Mouse (Mus musculus) stomach, embryonic 14.5 days (tissue): Measurements from ENCODE around the gene Slc37a4. TPM values are rescaled to one million over a fixed set of nuclear protein-coding genes. Genes with fewer than 3 reads are reported as not detected.

Source experiments
- ATAC-seq: fragments of 200-750 bp; cut with Nextera tagmentation; 2 replicates; pipeline ENCODE4 v1.8.0; 2017; ENCODE audit warnings: low read depth, moderate TSS enrichment; ENCODE audit not compliant: insufficient number of reproducible peaks, insufficient read depth, low FRiP score
- H3K27ac ChIP-seq: fragments of 300-500 bp; sonication (generic); 2 replicates; pipeline ENCODE4 v1.5.1; 2014; ENCODE audit warnings: mild to moderate bottlenecking, low read length, moderate library complexity, mixed read lengths
- H3K27me3 ChIP-seq: fragments of 300-500 bp; sonication (generic); 2 replicates; pipeline ENCODE4 v1.6.1; 2014; ENCODE audit warnings: low read length, control low read depth, mixed read lengths; ENCODE audit not compliant: control insufficient read depth, insufficient read depth
- H3K36me3 ChIP-seq: fragments of 300-500 bp; sonication (generic); 2 replicates; pipeline ENCODE4 v1.6.1; 2014; ENCODE audit warnings: mild to moderate bottlenecking, control low read depth, low read length, moderate library complexity, mixed read lengths; ENCODE audit not compliant: control insufficient read depth, insufficient read depth
- H3K4me1 ChIP-seq: fragments of 300-500 bp; sonication (generic); 2 replicates; pipeline ENCODE4 v1.6.1; 2014; ENCODE audit warnings: low read length, control low read depth, mixed read lengths; ENCODE audit not compliant: control insufficient read depth, insufficient read depth
- H3K4me2 ChIP-seq: fragments of 300-500 bp; sonication (generic); replicated peaks from 2 replicates; pipeline ENCODE4 v1.6.1; 2014; ENCODE audit warnings: low read depth, low read length, control low read depth
- H3K4me3 ChIP-seq: fragments of 300-500 bp; sonication (generic); 2 replicates; pipeline ENCODE4 v1.5.1; 2014; ENCODE audit warnings: low read depth, low read length, control low read depth
- H3K9ac ChIP-seq: fragments of 300-500 bp; sonication (generic); replicated peaks from 2 replicates; pipeline ENCODE4 v1.6.1; 2014; ENCODE audit warnings: low read depth, mild to moderate bottlenecking, control low read depth, low read length, moderate library complexity, mixed read lengths
- H3K9me3 ChIP-seq: fragments of 300-500 bp; sonication (generic); 2 replicates; pipeline ENCODE4 v1.6.1; 2016; ENCODE audit warnings: low read depth, low read length, control low read depth; ENCODE audit not compliant: control insufficient read depth
- WGBS: fragments of 180-500 bp; shearing (Covaris S2); extraction: QIAGEN DNeasy Blood & Tissue Kit; methylation state at CpG from one replicate; pipeline ENCODE4 v1.1.7; 2014; 5-methylcytosine and 5-hydroxymethylcytosine counted together
- polyA plus RNA-seq: library from polyadenylated mRNA; unstranded; fragments of >200 nt; fragmentation: Nextera tagmentation; extraction: Ambion mirVana; gene quantifications from 2 replicates; pipeline ENCODE4 v1.2.1, GENCODE M21; 2014

Gene Slc37a4
- polyA plus RNA-seq: 22.3 and 23.7 TPM in 2 replicates

DNA sequence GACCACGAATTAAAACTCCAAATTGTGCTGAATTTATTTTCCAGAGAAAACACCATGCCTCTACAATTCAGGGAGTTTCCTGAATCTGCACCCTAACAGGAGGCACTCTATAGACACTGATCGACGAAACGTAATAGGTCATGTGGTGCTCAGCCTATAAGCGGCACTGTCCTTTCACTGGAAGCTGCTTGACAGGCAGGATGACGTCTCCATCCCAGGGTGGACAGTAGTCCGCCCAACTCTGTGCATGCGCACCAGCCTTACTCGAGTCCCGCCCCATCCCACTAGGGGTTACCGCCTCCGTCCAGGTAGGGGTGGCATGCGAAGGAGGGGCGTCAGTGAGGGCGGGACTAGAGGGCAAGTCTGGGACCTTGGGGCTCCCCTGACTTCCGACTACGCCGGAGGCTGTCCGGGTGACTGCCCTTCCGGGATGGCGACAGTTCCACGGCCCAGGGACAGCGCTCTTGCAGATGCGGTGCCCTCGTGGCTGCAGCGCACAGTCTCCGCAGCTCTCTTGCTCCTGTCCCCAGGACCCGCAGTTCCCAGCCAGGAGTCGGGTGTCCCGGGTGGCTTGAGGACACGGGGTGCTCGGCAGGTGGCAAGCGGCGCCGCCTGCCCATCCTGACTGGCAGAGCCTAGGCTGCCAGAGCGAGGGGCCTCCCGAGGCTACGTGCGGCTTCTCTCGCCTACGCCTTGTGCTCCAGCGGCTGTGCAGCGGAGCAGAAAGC lies at the start of gene Slc37a4:
Gene Slc37a4, plus strand, starts transcription at position 169 of the 728 bp plus-strand sequence.
- ATAC-seq: peak; percentile 99

DNA sequence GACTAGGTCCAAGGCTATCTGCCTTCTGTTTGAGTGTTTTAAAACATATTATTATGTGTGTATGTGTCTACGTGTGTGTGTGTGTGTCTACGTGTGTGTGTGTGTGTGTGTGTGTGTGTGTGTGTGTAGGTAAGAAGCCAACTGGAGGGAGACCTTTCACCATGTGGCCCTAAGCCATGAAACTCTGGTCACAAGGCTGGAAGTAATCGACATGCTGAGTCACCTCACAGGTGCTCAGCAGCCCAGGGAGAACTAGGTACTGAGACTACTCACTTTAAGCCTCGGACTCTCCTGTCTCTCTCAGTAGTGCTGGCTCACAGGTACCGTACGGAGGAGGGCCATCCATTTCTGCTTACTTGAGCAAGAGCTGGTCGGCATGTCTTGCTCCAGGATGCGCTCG lies 49.5 kb upstream of the Slc37a4 start:
- Histone ChIP-seq H3K4me3 (no peak overlapping the region), H3K4me1 (peaks cover 6% of the 10 kb centered on the region; the same call in 1 of the 2 replicates), H3K4me2 (no peak overlapping the region), H3K36me3 (peaks cover 31% of the 10 kb centered on the region), H3K27ac (no peak overlapping the region), H3K27me3 (no peaks in the 10 kb centered on the region), H3K9me3 (no peaks in the 10 kb centered on the region), H3K9ac (no peak overlapping the region)
- WGBS: 90% methylated on average over 9 of the region's 9 CpGs
- ATAC-seq: no peak

More for the DNA sequence above, at the start of gene Slc37a4:
- no peaks in the 10 kb centered on the region for H3K27me3 ChIP-seq
- peaks cover 8% of the 10 kb centered on the region for H3K36me3 ChIP-seq
- H3K27ac ChIP-seq: peak within 1 kb of the TSS; percentile 74; the same call in 1 of the 2 replicates
- under 1% methylated on average over 43 of the region's 43 CpGs for WGBS
- no peaks in the 10 kb centered on the region for H3K9me3 ChIP-seq
- peak within 1 kb of the TSS; percentile 63 for H3K9ac ChIP-seq
- H3K4me2 ChIP-seq: peak within 1 kb of the TSS; percentile 84
- H3K4me3 ChIP-seq: peak within 1 kb of the TSS; percentile 77
- H3K4me1 ChIP-seq: 0 out of 2 replicates have a peak, but pooled peaks cover 8% of the 10 kb centered on the region

DNA sequence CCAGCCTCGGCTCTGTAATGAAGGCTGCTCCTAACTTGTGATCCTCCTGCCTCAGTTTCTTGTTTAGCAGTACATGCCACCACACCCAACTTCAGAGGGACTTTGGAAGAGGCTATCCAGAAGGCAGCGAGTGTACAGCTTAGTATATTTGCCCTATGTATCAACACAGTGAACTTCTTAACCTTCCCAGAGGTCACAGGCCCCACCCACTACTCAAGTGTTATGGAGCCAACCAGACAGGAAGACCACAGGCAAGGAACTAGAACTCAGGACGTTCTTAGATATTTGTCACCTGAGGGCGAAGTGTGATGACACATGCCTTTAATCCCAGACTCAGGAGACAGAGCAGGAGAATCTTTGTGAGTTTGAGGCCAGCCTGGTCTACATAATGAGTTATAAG lies 49.0 kb upstream of the Slc37a4 start:
- peaks cover 36% of the 10 kb centered on the region for H3K36me3 ChIP-seq
- 86% methylated on average over 4 of the region's 4 CpGs for WGBS
- H3K27ac ChIP-seq: no peak overlapping the region
- no peaks in the 10 kb centered on the region for H3K27me3 ChIP-seq
- H3K4me2 ChIP-seq: no peak overlapping the region
- no peak overlapping the region for H3K4me3 ChIP-seq
- no peaks in the 10 kb centered on the region for H3K9me3 ChIP-seq
- no peak for ATAC-seq
- H3K4me1 ChIP-seq: peaks cover 6% of the 10 kb centered on the region; the same call in 1 of the 2 replicates
- H3K9ac ChIP-seq: no peak overlapping the region

DNA sequence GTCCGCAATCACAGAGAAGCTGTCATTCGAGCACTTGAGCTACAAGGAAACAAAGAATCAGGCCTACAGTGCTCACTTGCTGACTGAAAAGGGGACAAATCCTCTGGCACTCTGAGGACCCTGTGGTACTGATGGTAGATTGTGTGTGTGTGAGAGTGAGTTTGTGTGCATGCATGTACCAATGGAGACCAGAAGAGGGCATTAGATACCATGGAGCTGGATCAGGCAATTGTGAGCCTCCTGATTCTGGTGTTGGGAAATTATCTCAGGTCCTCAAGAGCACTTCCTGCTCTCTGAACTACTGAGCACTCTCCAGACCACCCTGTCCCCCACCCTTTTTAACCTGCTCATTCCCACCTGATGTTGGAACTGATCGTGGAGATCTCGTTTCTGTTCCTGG lies 48.1 kb upstream of the Slc37a4 start:
- Histone ChIP-seq H3K4me2 (no peak overlapping the region), H3K4me1 (no peaks in the 10 kb centered on the region), H3K9me3 (no peaks in the 10 kb centered on the region), H3K36me3 (peaks cover 45% of the 10 kb centered on the region), H3K27ac (no peak overlapping the region), H3K27me3 (no peaks in the 10 kb centered on the region), H3K4me3 (no peak overlapping the region), H3K9ac (no peak overlapping the region)
- 98% methylated on average over 4 of the region's 4 CpGs for WGBS
- no peak for ATAC-seq

DNA sequence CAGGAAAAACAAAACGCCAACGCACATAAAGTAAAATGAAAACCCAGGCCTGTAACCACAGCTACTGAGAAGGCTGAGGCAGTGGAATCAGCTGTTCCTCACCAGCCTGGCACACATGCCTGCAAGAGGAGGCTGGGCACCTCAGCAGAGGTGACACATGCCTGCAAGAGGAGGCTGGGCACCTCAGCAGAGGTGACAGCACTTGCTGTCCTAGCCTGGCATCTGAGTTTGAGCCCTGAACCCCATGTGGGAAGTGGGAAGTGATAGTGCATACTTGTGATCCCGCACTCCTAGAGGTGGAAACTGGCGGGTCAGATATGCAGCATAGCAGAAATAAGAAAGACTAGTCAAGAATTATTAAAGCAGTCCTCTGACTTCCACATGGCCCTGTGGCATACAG lies 45.3 kb upstream of the Slc37a4 start:
- no peak overlapping the region for H3K4me2 ChIP-seq
- H3K27me3 ChIP-seq: no peaks in the 10 kb centered on the region
- 97% methylated on average over 4 of the region's 4 CpGs for WGBS
- H3K27ac ChIP-seq: no peak overlapping the region
- no peak for ATAC-seq
- no peaks in the 10 kb centered on the region for H3K9me3 ChIP-seq
- peaks cover 73% of the 10 kb centered on the region for H3K36me3 ChIP-seq
- H3K4me3 ChIP-seq: no peak overlapping the region
- H3K4me1 ChIP-seq: no peaks in the 10 kb centered on the region
- H3K9ac ChIP-seq: no peak overlapping the region

DNA sequence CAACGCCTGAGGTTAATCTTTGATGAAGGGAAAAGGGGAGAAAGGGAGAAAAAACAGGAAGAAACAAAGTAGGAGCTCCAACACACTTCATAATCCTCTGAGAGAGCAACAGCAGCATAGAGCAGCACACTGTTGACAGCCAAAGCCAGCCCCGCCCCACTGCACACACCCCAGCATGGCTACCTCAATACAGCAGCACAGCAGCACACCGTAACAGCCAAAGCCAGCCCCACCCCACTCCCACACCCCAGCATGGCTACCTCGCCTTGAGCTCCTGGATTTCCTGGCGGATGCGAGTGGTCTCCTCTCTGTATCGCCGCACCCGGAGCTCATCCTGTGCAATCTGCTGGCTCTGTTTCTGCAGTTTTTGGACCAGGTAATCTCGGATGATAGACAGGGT lies 44.3 kb upstream of the Slc37a4 start:
- Histone ChIP-seq H3K36me3 (peaks cover 82% of the 10 kb centered on the region), H3K9me3 (no peaks in the 10 kb centered on the region), H3K4me2 (no peak overlapping the region), H3K27me3 (no peaks in the 10 kb centered on the region), H3K27ac (no peak overlapping the region), H3K4me3 (no peak overlapping the region), H3K4me1 (no peaks in the 10 kb centered on the region), H3K9ac (no peak overlapping the region)
- ATAC-seq: no peak
- WGBS: 87% methylated on average over 10 of the region's 10 CpGs

DNA sequence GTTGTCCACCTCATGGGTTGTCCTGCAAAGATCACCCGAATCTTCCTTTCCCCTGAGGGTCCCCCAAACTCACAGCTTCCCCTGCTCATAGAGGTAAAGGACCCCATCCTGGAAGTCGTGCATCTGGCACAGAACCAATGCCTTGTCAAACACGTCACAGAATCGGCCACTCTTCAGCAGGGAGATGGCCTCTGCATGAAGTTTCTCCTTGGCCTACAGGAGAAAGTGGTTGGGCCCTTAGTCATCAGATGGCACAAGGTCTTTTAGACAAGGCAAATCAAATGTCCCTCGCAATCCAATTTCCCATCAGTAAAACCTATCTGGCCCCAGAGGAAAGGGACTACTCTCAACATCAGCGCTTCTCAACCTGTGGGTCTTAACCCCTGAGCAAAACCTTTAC lies 43.5 kb upstream of the Slc37a4 start:
- no peak overlapping the region for H3K4me2 ChIP-seq
- H3K4me1 ChIP-seq: no peaks in the 10 kb centered on the region
- no peaks in the 10 kb centered on the region for H3K27me3 ChIP-seq
- no peaks in the 10 kb centered on the region for H3K9me3 ChIP-seq
- H3K27ac ChIP-seq: no peak overlapping the region
- 92% methylated on average over 6 of the region's 6 CpGs for WGBS
- peaks cover 83% of the 10 kb centered on the region for H3K36me3 ChIP-seq
- H3K9ac ChIP-seq: no peak overlapping the region
- ATAC-seq: no peak
- H3K4me3 ChIP-seq: no peak overlapping the region

DNA sequence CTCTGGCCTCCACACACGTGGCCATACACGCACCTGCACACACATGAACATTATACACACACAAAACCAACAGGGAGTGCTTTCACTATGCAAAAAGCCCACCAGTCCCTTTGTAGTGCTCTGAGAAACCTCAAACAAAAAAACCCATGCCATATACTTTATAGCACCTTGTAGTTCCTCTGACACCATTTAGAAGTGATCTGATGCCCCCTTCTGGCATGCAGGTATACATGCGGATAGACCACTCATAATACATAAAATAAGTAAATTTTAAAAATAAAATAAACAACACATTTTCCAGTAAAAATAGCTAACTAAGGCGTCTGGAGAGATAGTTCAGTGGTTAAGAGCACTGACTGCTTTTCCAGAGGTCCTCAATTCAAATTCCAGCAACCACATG lies 39.4 kb upstream of the Slc37a4 start:
- Histone ChIP-seq H3K4me1 (peaks cover 5% of the 10 kb centered on the region; the same call in 1 of the 2 replicates), H3K4me2 (no peak overlapping the region), H3K27ac (no peak overlapping the region), H3K36me3 (peaks cover 66% of the 10 kb centered on the region), H3K27me3 (no peaks in the 10 kb centered on the region), H3K9ac (no peak overlapping the region), H3K9me3 (no peaks in the 10 kb centered on the region), H3K4me3 (no peak overlapping the region)
- ATAC-seq: no peak
- 75% methylated on average over 4 of the region's 4 CpGs for WGBS
